Mouse (Mus musculus) forebrain, embryonic 11.5 days (tissue): ENCODE data around the gene Lrrc26. TPM values are rescaled to one million over a fixed set of nuclear protein-coding genes. Genes with fewer than 3 reads are reported as not detected.
A peak's percentile ranks its signal among the peaks of the same experiment; 100 is the strongest.

Experiments used
- ATAC-seq: fragments of 200-750 bp; cut with Nextera tagmentation; replicated peaks from 2 replicates; pipeline ENCODE4 v1.8.0; 2017; ENCODE audit warnings: moderate TSS enrichment; ENCODE audit not compliant: low FRiP score
- DNase-seq: peaks from one replicate; pipeline ENCODE4 v3.0.0-alpha.2; 2017; ENCODE audit warnings: low spot score
- H3K27ac ChIP-seq: fragments of 300-500 bp; sonication (generic); 2 replicates; pipeline ENCODE4 v1.5.1; 2014; ENCODE audit warnings: low read depth, low read length
- H3K27me3 ChIP-seq: fragments of 300-500 bp; sonication (generic); 2 replicates; pipeline ENCODE4 v1.6.1; 2014; ENCODE audit warnings: mild to moderate bottlenecking, low read length, mixed read lengths; ENCODE audit not compliant: control insufficient read depth, insufficient read depth
- H3K36me3 ChIP-seq: fragments of 300-500 bp; sonication (generic); 2 replicates; pipeline ENCODE4 v1.6.1; 2014; ENCODE audit warnings: mild to moderate bottlenecking, low read length, moderate library complexity, mixed read lengths; ENCODE audit not compliant: control insufficient read depth, insufficient read depth
- H3K4me1 ChIP-seq: fragments of 300-500 bp; sonication (generic); replicated peaks from 2 replicates; pipeline ENCODE4 v1.6.1; 2014; ENCODE audit warnings: low read length, mixed read lengths; ENCODE audit not compliant: control insufficient read depth, insufficient read depth
- H3K4me2 ChIP-seq: fragments of 300-500 bp; sonication (generic); 2 replicates; pipeline ENCODE4 v1.6.1; 2014; ENCODE audit warnings: low read depth, mild to moderate bottlenecking, low read length, moderate library complexity, mixed read lengths; ENCODE audit not compliant: severe bottlenecking
- H3K4me3 ChIP-seq: fragments of 300-500 bp; sonication (generic); 2 replicates; pipeline ENCODE4 v1.5.1; 2014; ENCODE audit warnings: low read depth, low read length
- H3K9ac ChIP-seq: fragments of 300-500 bp; sonication (generic); 2 replicates; pipeline ENCODE4 v1.6.1; 2014; ENCODE audit warnings: low read length
- H3K9me3 ChIP-seq: fragments of 300-500 bp; sonication (generic); 2 replicates; pipeline ENCODE4 v1.6.1; 2016; ENCODE audit warnings: low read length, mixed read lengths; ENCODE audit not compliant: control insufficient read depth
- WGBS: fragments of 180-500 bp; shearing (Covaris S2); extraction: QIAGEN DNeasy Blood & Tissue Kit; methylation state at CpG from one replicate; pipeline ENCODE4 v1.1.7; 2014; 5-methylcytosine and 5-hydroxymethylcytosine counted together
- polyA plus RNA-seq: library from polyadenylated mRNA; unstranded; fragments of >200 nt; fragmentation: Nextera tagmentation; extraction: Ambion mirVana; gene quantifications from 2 replicates; pipeline ENCODE4 v1.2.1, GENCODE M21; 2014

Lrrc26 gene
- polyA plus RNA-seq, 1 experiment from 2014 or later = not detected

DNA sequence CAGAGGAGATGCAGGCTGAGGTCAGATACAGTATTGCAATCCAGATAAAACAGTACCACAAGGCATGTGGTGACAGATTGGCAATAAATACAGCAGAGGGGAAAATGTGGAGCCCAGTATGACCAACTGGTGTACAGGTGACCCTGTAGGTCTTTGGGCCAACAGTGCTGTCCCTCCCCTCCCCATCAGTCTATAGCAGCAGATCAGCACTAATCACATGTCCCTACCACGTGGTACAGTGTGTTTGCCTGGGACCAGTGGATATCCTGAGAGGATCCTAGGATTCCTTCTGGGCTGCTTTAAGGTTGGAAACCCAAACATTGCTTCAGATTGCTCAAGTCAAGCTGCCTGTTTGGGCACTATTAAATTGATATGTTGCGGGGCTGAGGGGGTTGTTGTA is 43.9 kb downstream of the Lrrc26 start:
- DNase-seq (peak; percentile 44), ATAC-seq (no peak)
- Histone ChIP-seq H3K27ac (no peak overlapping the region), H3K9me3 (no peaks in the 10 kb centered on the region), H3K4me1 (peaks cover 6% of the 10 kb centered on the region; the same call in 1 of the 2 replicates), H3K4me2 (peak overlapping the region; percentile 81), H3K4me3 (peak overlapping the region; percentile 91), H3K36me3 (peaks cover 3% of the 10 kb centered on the region; the same call in 1 of the 2 replicates), H3K9ac (peak overlapping the region; percentile 86), H3K27me3 (no peaks in the 10 kb centered on the region)
- WGBS = 83% methylated on average over 2 of the region's 2 CpGs

DNA sequence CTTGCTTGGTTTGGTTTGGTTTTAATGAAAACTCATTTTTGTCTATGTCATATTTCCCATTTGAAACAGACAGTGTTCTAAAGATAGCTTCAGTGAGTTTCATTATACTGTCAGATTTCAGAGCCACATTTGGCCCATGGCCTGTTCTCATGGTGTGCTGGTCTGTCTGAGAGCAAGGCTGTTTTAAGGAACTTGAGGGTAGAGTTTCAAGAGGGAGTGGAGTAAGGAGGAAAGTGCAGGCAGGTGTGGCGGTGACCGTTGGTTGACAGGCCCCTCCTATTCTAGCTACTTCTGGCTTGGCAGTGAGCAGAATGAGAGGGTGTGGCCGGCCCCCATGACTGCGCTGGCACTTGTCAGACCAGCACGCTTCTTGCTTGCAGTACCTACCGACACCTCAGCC is 48.6 kb downstream of the Lrrc26 start:
- Histone ChIP-seq H3K4me2 (no peak overlapping the region), H3K4me3 (no peak overlapping the region), H3K36me3 (peaks cover 6% of the 10 kb centered on the region; the same call in 1 of the 2 replicates), H3K9me3 (no peaks in the 10 kb centered on the region), H3K27ac (no peak overlapping the region), H3K4me1 (peaks cover 4% of the 10 kb centered on the region; the same call in 1 of the 2 replicates), H3K9ac (no peak overlapping the region), H3K27me3 (no peaks in the 10 kb centered on the region)
- 95% methylated on average over 6 of the region's 6 CpGs for WGBS
- no peak for DNase-seq
- no peak for ATAC-seq

Other genes starting within 250 kb of the Lrrc26 start
- 68.0 and 81.2 TPM in 2 replicates for gene Nsmf, start 235.6 kb upstream of the Lrrc26 start, polyA plus RNA-seq
- gene Entpd8, start 209.6 kb upstream of the Lrrc26 start, polyA plus RNA-seq = not detected in 2 replicates
- 0.31 TPM in 1 of 2 replicates, not detected in the other for gene Noxa1, start 194.8 kb upstream of the Lrrc26 start, polyA plus RNA-seq
- gene Nrarp, start 109.2 kb upstream of the Lrrc26 start, polyA plus RNA-seq = 63.6 and 72.1 TPM in 2 replicates
- gene Tor4a, start 93.0 kb upstream of the Lrrc26 start, polyA plus RNA-seq = 1.3 and 1.5 TPM in 2 replicates
- gene Nelfb, start 78.4 kb upstream of the Lrrc26 start, polyA plus RNA-seq = 110 TPM in 2 replicates
- not detected in 2 replicates for gene Stpg3, start 75.3 kb upstream of the Lrrc26 start, polyA plus RNA-seq
- gene Fam166a, start 71.2 kb upstream of the Lrrc26 start, polyA plus RNA-seq = 0.88 and 1.3 TPM in 2 replicates
- 615 and 680 TPM in 2 replicates for gene Tubb4b, start 65.2 kb upstream of the Lrrc26 start, polyA plus RNA-seq
- gene Slc34a3, start 55.6 kb upstream of the Lrrc26 start, polyA plus RNA-seq = not detected in 2 replicates
- not detected in 2 replicates for gene Rnf224, start 53.1 kb upstream of the Lrrc26 start, polyA plus RNA-seq
- 33.0 and 37.6 TPM in 2 replicates for gene Rnf208, start 47.7 kb upstream of the Lrrc26 start, polyA plus RNA-seq
- gene Cysrt1, start 47.5 kb upstream of the Lrrc26 start, polyA plus RNA-seq = not detected in 2 replicates
- 5.1 and 5.8 TPM in 2 replicates for gene AL732309.1, start 43.1 kb upstream of the Lrrc26 start, polyA plus RNA-seq
- gene Tmem203, start 34.5 kb upstream of the Lrrc26 start, polyA plus RNA-seq = 13.6 and 15.8 TPM in 2 replicates
- 4.6 and 7.3 TPM in 2 replicates for gene Tprn, start 27.3 kb upstream of the Lrrc26 start, polyA plus RNA-seq
- 222 and 238 TPM in 2 replicates for gene Ssna1, start 17.5 kb upstream of the Lrrc26 start, polyA plus RNA-seq
- 116 and 126 TPM in 2 replicates for gene Anapc2, start 17.4 kb upstream of the Lrrc26 start, polyA plus RNA-seq
- not detected in 2 replicates for gene Tmem210, start 1.8 kb upstream of the Lrrc26 start, polyA plus RNA-seq
- gene Grin1, start 29.3 kb downstream of the Lrrc26 start, polyA plus RNA-seq = 1.7 and 2.1 TPM in 2 replicates
- gene Man1b1, start 42.4 kb downstream of the Lrrc26 start, polyA plus RNA-seq = 75.7 and 77.8 TPM in 2 replicates
- gene Dpp7, start 66.4 kb downstream of the Lrrc26 start, polyA plus RNA-seq = 20.1 and 20.5 TPM in 2 replicates
- gene Uap1l1, start 75.8 kb downstream of the Lrrc26 start, polyA plus RNA-seq = 3.1 and 5.4 TPM in 2 replicates
- 79.0 and 85.0 TPM in 2 replicates for gene Sapcd2, start 82.4 kb downstream of the Lrrc26 start, polyA plus RNA-seq
- 0.23 TPM in 1 of 2 replicates, not detected in the other for gene Entpd2, start 106.0 kb downstream of the Lrrc26 start, polyA plus RNA-seq
- gene Npdc1, start 109.4 kb downstream of the Lrrc26 start, polyA plus RNA-seq = 120 and 128 TPM in 2 replicates
- not detected in 2 replicates for gene Fut7, start 133.4 kb downstream of the Lrrc26 start, polyA plus RNA-seq
- gene Abca2, start 138.8 kb downstream of the Lrrc26 start, polyA plus RNA-seq = 9.9 and 10.2 TPM in 2 replicates
- 0.61 and 0.77 TPM in 2 replicates for gene Clic3, start 166.9 kb downstream of the Lrrc26 start, polyA plus RNA-seq
- gene Paxx, start 171.2 kb downstream of the Lrrc26 start, polyA plus RNA-seq = 22.9 and 24.2 TPM in 2 replicates
- 0.69 and 0.73 TPM in 2 replicates for gene Ptgds, start 180.1 kb downstream of the Lrrc26 start, polyA plus RNA-seq
- not detected in 2 replicates for gene Lcn12, start 204.0 kb downstream of the Lrrc26 start, polyA plus RNA-seq
- 96.1 and 102 TPM in 2 replicates for gene Fbxw5, start 210.8 kb downstream of the Lrrc26 start, polyA plus RNA-seq
- 5.5 and 5.9 TPM in 2 replicates for gene C8g, start 211.8 kb downstream of the Lrrc26 start, polyA plus RNA-seq